Mouse (Mus musculus): ENCODE measurements around the gene Smco3. TPM values are rescaled to one million over a fixed set of nuclear protein-coding genes. Genes with fewer than 3 reads are reported as not detected.

Gene Smco3
- polyA plus RNA-seq, 1 experiment from 2014 or later, result 0.63 TPM

DNA sequence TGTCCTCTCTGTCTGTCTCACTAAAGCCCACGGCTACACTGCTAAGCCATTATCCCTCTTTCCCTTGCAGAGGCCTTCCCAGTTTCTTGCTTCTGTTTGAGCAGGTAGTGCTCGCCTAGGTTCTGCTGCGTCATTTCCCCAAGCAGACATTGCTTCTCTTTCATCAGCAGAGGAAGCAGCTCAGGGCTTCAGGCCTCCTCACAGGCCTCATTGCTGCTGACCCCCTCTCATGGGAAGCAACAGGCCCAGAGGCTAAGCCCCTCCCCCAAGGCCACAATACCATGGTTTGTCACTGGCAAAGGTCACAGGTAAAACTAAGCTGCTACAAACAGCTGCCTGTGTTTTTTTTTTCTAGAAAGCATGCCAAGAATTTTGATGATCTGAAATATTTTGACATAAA is 17.5 kb upstream of the Smco3 start:
- TF ChIP-seq CTCF (IDR thresholded peaks at IDR 0.05; ENCODE audit: low read depth) (no peak), EP300 (optimal IDR thresholded peaks at IDR 0.05) (no peak)
- 45% methylated on average over 3 of the region's 3 CpGs for WGBS
- ATAC-seq (ENCODE audit: low FRiP score, low TSS enrichment), result no peak

DNA sequence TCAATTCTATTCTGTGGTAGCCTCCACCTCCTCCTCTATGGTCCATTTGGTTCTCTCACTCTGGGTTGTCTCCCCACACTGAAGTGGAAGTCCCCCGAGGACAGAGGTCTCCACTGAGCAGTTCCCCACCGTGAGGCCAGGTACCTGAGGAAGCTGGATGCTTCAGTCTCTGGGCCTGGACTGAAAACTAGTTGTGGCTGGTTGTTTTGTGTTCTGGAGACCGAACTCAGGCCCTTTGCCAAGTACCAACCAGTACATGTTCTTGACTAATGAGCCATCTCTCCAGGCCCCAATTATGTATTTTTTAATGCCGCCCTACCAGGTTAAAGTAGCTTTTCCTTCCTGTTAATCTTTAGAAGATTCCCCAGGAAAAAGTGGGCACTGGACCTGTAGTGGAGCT is 17.1 kb upstream of the Smco3 start:
- H3K27ac ChIP-seq (replicated peaks), result peak overlapping the region; percentile 40
- no peaks in the 10 kb centered on the region for H3K27me3 ChIP-seq (ENCODE audit: control insufficient read depth, insufficient read depth, low read length)
- H3K4me2 ChIP-seq (replicated peaks; ENCODE audit: low read depth), result no peak overlapping the region
- no peak overlapping the region for H3K4me3 ChIP-seq (ENCODE audit: low read depth, low read length)
- TF ChIP-seq CTCF (IDR thresholded peaks at IDR 0.05; ENCODE audit: low read depth) (no peak), EP300 (optimal IDR thresholded peaks at IDR 0.05) (no peak)
- H3K4me1 ChIP-seq (replicated peaks; ENCODE audit: control insufficient read depth, insufficient read depth), result no peaks in the 10 kb centered on the region
- H3K36me3 ChIP-seq (ENCODE audit: control insufficient read depth, insufficient read depth, low read length), result no peaks in the 10 kb centered on the region
- no peak overlapping the region for H3K9ac ChIP-seq (ENCODE audit: low read length)
- H3K9me3 ChIP-seq (ENCODE audit: control insufficient read depth, low read length), result no peaks in the 10 kb centered on the region
- DNase-seq (ENCODE audit: low spot score) (no peak), ATAC-seq (ENCODE audit: low FRiP score, low TSS enrichment) (no peak)
- 71% methylated on average over 4 of the region's 4 CpGs for WGBS

More for the DNA sequence above, 17.5 kb upstream of the Smco3 start:
- DNase-seq (ENCODE audit: low spot score), result no peak
- Histone ChIP-seq H3K27ac (replicated peaks) (peak overlapping the region; percentile 40), H3K4me1 (replicated peaks; ENCODE audit: control insufficient read depth, insufficient read depth) (peaks cover 3% of the 10 kb centered on the region; the same call in 1 of the 2 replicates), H3K27me3 (ENCODE audit: control insufficient read depth, insufficient read depth, low read length) (no peaks in the 10 kb centered on the region), H3K9ac (ENCODE audit: low read length) (no peak overlapping the region), H3K9me3 (ENCODE audit: control insufficient read depth, low read length) (no peaks in the 10 kb centered on the region), H3K36me3 (ENCODE audit: control insufficient read depth, insufficient read depth, low read length) (no peaks in the 10 kb centered on the region), H3K4me3 (ENCODE audit: low read depth, low read length) (no peak overlapping the region), H3K4me2 (replicated peaks; ENCODE audit: low read depth) (no peak overlapping the region)

DNA sequence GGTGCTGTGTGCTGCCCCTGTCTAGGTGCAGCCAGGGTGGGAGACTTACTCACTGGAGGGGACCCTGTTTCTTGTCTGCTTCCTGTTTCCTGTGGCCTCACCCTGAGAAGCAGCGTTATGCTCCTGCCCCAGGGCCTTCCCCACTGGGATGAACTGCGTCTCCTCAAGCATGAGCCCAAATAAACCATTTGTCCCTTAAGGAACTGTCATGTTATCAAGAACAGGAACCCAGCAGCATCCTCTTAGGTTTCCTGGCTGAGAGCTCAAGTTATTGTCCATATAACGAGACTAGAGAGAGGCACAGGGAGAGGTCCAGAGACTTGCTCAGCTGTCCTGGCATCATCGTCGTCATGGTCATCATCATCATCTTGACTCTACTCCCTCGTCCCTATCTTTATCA is 15.0 kb upstream of the Smco3 start:
- H3K4me1 ChIP-seq (replicated peaks; ENCODE audit: control insufficient read depth, insufficient read depth), result no peaks in the 10 kb centered on the region
- H3K27ac ChIP-seq (replicated peaks), result no peak overlapping the region
- no peak overlapping the region for H3K4me3 ChIP-seq (ENCODE audit: low read depth, low read length)
- H3K9ac ChIP-seq (ENCODE audit: low read length), result no peak overlapping the region
- H3K27me3 ChIP-seq (ENCODE audit: control insufficient read depth, insufficient read depth, low read length), result no peaks in the 10 kb centered on the region
- H3K36me3 ChIP-seq (ENCODE audit: control insufficient read depth, insufficient read depth, low read length), result no peaks in the 10 kb centered on the region
- H3K4me2 ChIP-seq (replicated peaks; ENCODE audit: low read depth), result no peak overlapping the region
- DNase-seq (ENCODE audit: low spot score) (no peak), ATAC-seq (ENCODE audit: low FRiP score, low TSS enrichment) (no peak)
- 73% methylated on average over 6 of the region's 6 CpGs for WGBS
- H3K9me3 ChIP-seq (ENCODE audit: control insufficient read depth, low read length), result no peaks in the 10 kb centered on the region
- TF ChIP-seq CTCF (IDR thresholded peaks at IDR 0.05; ENCODE audit: low read depth) (no peak), EP300 (optimal IDR thresholded peaks at IDR 0.05) (no peak)

DNA sequence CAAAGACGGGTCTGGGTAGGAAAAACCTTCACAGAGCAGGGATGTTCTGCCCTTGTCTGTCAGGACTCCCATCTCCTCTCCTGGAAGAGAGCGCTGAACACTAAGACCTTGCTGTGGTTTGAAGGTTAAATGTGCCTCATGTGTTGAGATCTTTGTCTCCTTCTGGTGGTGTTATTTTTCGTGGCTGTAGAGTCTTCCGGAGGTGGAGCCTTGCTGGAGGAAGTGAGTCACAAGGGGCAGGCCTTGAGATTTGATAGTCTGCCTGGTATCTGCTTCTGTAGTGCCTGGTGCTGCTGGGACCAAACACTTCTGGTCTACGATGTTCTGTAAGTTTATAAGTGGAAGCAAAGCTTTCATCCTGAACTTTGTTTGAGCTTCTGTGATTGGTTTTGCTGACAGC is 13.7 kb upstream of the Smco3 start:
- Histone ChIP-seq H3K27me3 (ENCODE audit: control insufficient read depth, insufficient read depth, low read length) (no peaks in the 10 kb centered on the region), H3K4me2 (replicated peaks; ENCODE audit: low read depth) (no peak overlapping the region), H3K27ac (replicated peaks) (0 out of 2 replicates have a peak overlapping the region, but pooled peaks have one; percentile 13), H3K9me3 (ENCODE audit: control insufficient read depth, low read length) (no peaks in the 10 kb centered on the region), H3K4me1 (replicated peaks; ENCODE audit: control insufficient read depth, insufficient read depth) (no peaks in the 10 kb centered on the region), H3K36me3 (ENCODE audit: control insufficient read depth, insufficient read depth, low read length) (no peaks in the 10 kb centered on the region), H3K4me3 (ENCODE audit: low read depth, low read length) (no peak overlapping the region), H3K9ac (ENCODE audit: low read length) (no peak overlapping the region)
- DNase-seq (ENCODE audit: low spot score) (no peak), ATAC-seq (ENCODE audit: low FRiP score, low TSS enrichment) (no peak)
- 88% methylated on average over 5 of the region's 5 CpGs for WGBS
- no peak for TF ChIP-seq EP300 (optimal IDR thresholded peaks at IDR 0.05)

DNA sequence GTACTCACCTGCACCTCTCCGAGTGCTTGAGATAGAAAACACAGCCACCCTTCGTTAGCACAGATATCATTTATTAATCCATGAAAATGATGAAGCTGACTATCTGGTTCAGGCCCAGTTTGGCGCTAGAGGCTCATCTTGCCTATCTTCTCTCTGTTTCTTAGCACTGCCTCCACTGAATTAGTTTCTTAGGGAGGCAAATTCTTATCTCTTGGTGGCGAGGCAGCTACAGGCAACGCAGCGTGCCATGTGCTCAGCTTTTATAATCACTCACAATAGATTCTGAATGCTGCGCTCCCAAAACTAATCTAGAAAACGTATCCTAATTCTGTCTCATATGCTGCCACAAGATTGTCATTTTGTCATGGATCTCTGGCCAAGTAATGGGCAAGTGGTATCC is 13.1 kb upstream of the Smco3 start:
- Histone ChIP-seq H3K27me3 (ENCODE audit: control insufficient read depth, insufficient read depth, low read length) (no peaks in the 10 kb centered on the region), H3K4me3 (ENCODE audit: low read depth, low read length) (no peak overlapping the region), H3K4me1 (replicated peaks; ENCODE audit: control insufficient read depth, insufficient read depth) (no peaks in the 10 kb centered on the region), H3K9ac (ENCODE audit: low read length) (no peak overlapping the region), H3K9me3 (ENCODE audit: control insufficient read depth, low read length) (no peaks in the 10 kb centered on the region), H3K4me2 (replicated peaks; ENCODE audit: low read depth) (no peak overlapping the region), H3K36me3 (ENCODE audit: control insufficient read depth, insufficient read depth, low read length) (no peaks in the 10 kb centered on the region), H3K27ac (replicated peaks) (no peak overlapping the region)
- TF ChIP-seq CTCF (IDR thresholded peaks at IDR 0.05; ENCODE audit: low read depth), result no peak
- TF ChIP-seq EP300 (optimal IDR thresholded peaks at IDR 0.05), result no peak
- ATAC-seq (ENCODE audit: low FRiP score, low TSS enrichment) (no peak), DNase-seq (ENCODE audit: low spot score) (no peak)
- 74% methylated on average over 8 of the region's 8 CpGs for WGBS

DNA sequence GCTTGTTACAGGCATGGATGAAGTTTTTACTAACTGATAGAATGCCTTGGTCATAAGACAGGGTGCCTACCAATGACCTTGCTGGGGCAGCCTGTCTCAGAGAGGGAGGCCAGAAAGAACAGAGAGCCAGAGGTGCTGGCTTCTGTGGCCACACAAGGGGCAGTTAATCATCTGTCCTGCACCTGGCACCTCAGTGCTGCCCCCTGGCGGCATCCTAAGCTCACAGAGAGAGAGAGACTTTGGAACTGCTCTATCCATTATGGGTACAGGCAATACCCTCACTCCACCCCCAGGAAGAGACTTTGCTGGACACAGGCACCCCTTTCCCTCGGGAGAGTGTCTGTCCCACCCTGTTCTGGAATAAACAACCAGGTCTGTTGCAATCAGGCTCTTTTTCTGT is 12.5 kb upstream of the Smco3 start:
- H3K36me3 ChIP-seq (ENCODE audit: control insufficient read depth, insufficient read depth, low read length), result no peaks in the 10 kb centered on the region
- TF ChIP-seq EP300 (optimal IDR thresholded peaks at IDR 0.05) (no peak), CTCF (IDR thresholded peaks at IDR 0.05; ENCODE audit: low read depth) (peak; percentile 78)
- DNase-seq (ENCODE audit: low spot score) (peak; percentile 68), ATAC-seq (ENCODE audit: low FRiP score, low TSS enrichment) (peak; percentile 59; the same call in 1 of the 2 replicates)
- no peaks in the 10 kb centered on the region for H3K27me3 ChIP-seq (ENCODE audit: control insufficient read depth, insufficient read depth, low read length)
- no peak overlapping the region for H3K4me2 ChIP-seq (replicated peaks; ENCODE audit: low read depth)
- H3K4me1 ChIP-seq (replicated peaks; ENCODE audit: control insufficient read depth, insufficient read depth), result no peaks in the 10 kb centered on the region
- H3K9me3 ChIP-seq (ENCODE audit: control insufficient read depth, low read length), result no peaks in the 10 kb centered on the region
- H3K9ac ChIP-seq (ENCODE audit: low read length), result no peak overlapping the region
- H3K4me3 ChIP-seq (ENCODE audit: low read depth, low read length), result no peak overlapping the region
- no peak overlapping the region for H3K27ac ChIP-seq (replicated peaks)
- WGBS, result 22% methylated on average over 2 of the region's 2 CpGs
